Mouse (Mus musculus) forebrain, embryonic 13.5 days (tissue): ENCODE results near the gene Vrk3. TPM values are rescaled to one million over a fixed set of nuclear protein-coding genes. Genes with fewer than 3 reads are reported as not detected.
"Not testable (repeated sequence)": the region's sequence is repeated elsewhere in the genome, so short reads cannot be mapped to it uniquely, and the experiment has no call there.

Experiments
- ATAC-seq: fragments of 200-750 bp; cut with Nextera tagmentation; 2 replicates; pipeline ENCODE4 v1.8.0; 2017
- H3K27ac ChIP-seq: fragments of 300-500 bp; sonication (generic); 2 replicates; pipeline ENCODE4 v1.5.1; 2015; ENCODE audit warnings: inconsistent platforms, mild to moderate bottlenecking, moderate library complexity
- H3K27me3 ChIP-seq: fragments of 300-500 bp; sonication (generic); 2 replicates; pipeline ENCODE4 v1.6.1; 2015; ENCODE audit warnings: mild to moderate bottlenecking, inconsistent platforms
- H3K36me3 ChIP-seq: fragments of 300-500 bp; sonication (generic); 2 replicates; pipeline ENCODE4 v1.6.1; 2015; ENCODE audit warnings: mild to moderate bottlenecking, inconsistent platforms; ENCODE audit not compliant: poor library complexity, severe bottlenecking
- H3K4me1 ChIP-seq: fragments of 300-500 bp; sonication (generic); 2 replicates; pipeline ENCODE4 v1.6.1; 2015; ENCODE audit warnings: inconsistent platforms
- H3K4me2 ChIP-seq: fragments of 300-500 bp; sonication (generic); 2 replicates; pipeline ENCODE4 v1.6.1; 2015; ENCODE audit warnings: inconsistent platforms, mild to moderate bottlenecking, moderate library complexity
- H3K4me3 ChIP-seq: fragments of 300-500 bp; sonication (generic); 2 replicates; pipeline ENCODE4 v1.5.1; 2015; ENCODE audit warnings: mild to moderate bottlenecking, inconsistent platforms
- H3K9ac ChIP-seq: fragments of 300-500 bp; sonication (generic); 2 replicates; pipeline ENCODE4 v1.6.1; 2015; ENCODE audit warnings: mild to moderate bottlenecking, inconsistent platforms
- H3K9me3 ChIP-seq: fragments of 300-500 bp; sonication (generic); replicated peaks from 2 replicates; pipeline ENCODE4 v1.6.1; 2016; ENCODE audit warnings: inconsistent platforms
- WGBS: fragments of 180-500 bp; shearing (Covaris S2); methylation state at CpG from one replicate; pipeline ENCODE4 v1.1.7; 2015; 5-methylcytosine and 5-hydroxymethylcytosine counted together
- polyA plus RNA-seq: library from polyadenylated mRNA; unstranded; fragments of >200 nt; fragmentation: Nextera tagmentation; extraction: Ambion mirVana; gene quantifications from 2 replicates; pipeline ENCODE4 v1.2.1, GENCODE M21; 2015

Vrk3 gene
- polyA plus RNA-seq, 1 experiment from 2014 or later: 38.7 TPM

GRCm38 (mm10) chr7:44726343-44726742 is 21.9 kb upstream of the Vrk3 start:
- H3K9ac ChIP-seq: no peak overlapping the region
- H3K4me3 ChIP-seq: no peak overlapping the region
- ATAC-seq: no peak

GRCm38 (mm10) chr7:44727151-44727550 is 21.1 kb upstream of the Vrk3 start:
- Histone ChIP-seq H3K4me3 (no peak overlapping the region), H3K27ac (no peak overlapping the region), H3K4me2 (no peak overlapping the region), H3K9me3 (no peaks in the 10 kb centered on the region), H3K9ac (no peak overlapping the region), H3K36me3 (no peaks in the 10 kb centered on the region), H3K4me1 (0 out of 2 replicates have a peak, but pooled peaks cover 4% of the 10 kb centered on the region), H3K27me3 (peaks cover 2% of the 10 kb centered on the region; the same call in 1 of the 2 replicates)
- no peak for ATAC-seq
- 66% methylated on average over 5 of the region's 5 CpGs for WGBS

More at GRCm38 (mm10) chr7:44726343-44726742, 21.9 kb upstream of the Vrk3 start:
- Histone ChIP-seq H3K36me3 (no peaks in the 10 kb centered on the region), H3K27ac (no peak overlapping the region), H3K9me3 (no peaks in the 10 kb centered on the region), H3K27me3 (peaks cover 3% of the 10 kb centered on the region; the same call in 1 of the 2 replicates), H3K4me1 (0 out of 2 replicates have a peak, but pooled peaks cover 4% of the 10 kb centered on the region), H3K4me2 (no peak overlapping the region)
- 73% methylated on average over 6 of the region's 6 CpGs for WGBS

GRCm38 (mm10) chr7:44728082-44728975 is 19.9 kb upstream of the Vrk3 start:
- H3K36me3 ChIP-seq: peaks cover 9% of the 10 kb centered on the region; the same call in 1 of the 2 replicates
- H3K4me2 ChIP-seq: no peak overlapping the region
- no peak overlapping the region for H3K27ac ChIP-seq
- no peaks in the 10 kb centered on the region; the same call in 1 of the 2 replicates for H3K27me3 ChIP-seq
- no peaks in the 10 kb centered on the region for H3K4me1 ChIP-seq
- H3K4me3 ChIP-seq: no peak overlapping the region
- H3K9me3 ChIP-seq: no peaks in the 10 kb centered on the region
- H3K9ac ChIP-seq: no peak overlapping the region
- no peak for ATAC-seq
- WGBS: 88% methylated on average over 11 of the region's 11 CpGs

- no peaks in the 10 kb centered on the region for H3K4me1 ChIP-seq
- no peak overlapping the region for H3K4me3 ChIP-seq
- 93% methylated on average over 9 of the region's 9 CpGs for WGBS
- no peaks in the 10 kb centered on the region for H3K9me3 ChIP-seq
- H3K36me3 ChIP-seq: peaks cover 31% of the 10 kb centered on the region
- H3K9ac ChIP-seq: no peak overlapping the region
- no peak for ATAC-seq
- no peak overlapping the region for H3K4me2 ChIP-seq
- no peak overlapping the region for H3K27ac ChIP-seq
- no peaks in the 10 kb centered on the region for H3K27me3 ChIP-seq
Observed at GRCm38 (mm10) chr7:44733723-44734122, 14.5 kb upstream of the Vrk3 start.

- Histone ChIP-seq H3K4me2 (no peak overlapping the region), H3K9me3 (no peaks in the 10 kb centered on the region), H3K27me3 (no peaks in the 10 kb centered on the region), H3K4me3 (no peak overlapping the region), H3K9ac (no peak overlapping the region), H3K27ac (no peak overlapping the region), H3K4me1 (peaks cover 12% of the 10 kb centered on the region), H3K36me3 (0 out of 2 replicates have a peak, but pooled peaks cover 6% of the 10 kb centered on the region)
- 87% methylated on average over 8 of the region's 8 CpGs for WGBS
- no peak for ATAC-seq
Observed at GRCm38 (mm10) chr7:44741361-44741760, 6.9 kb upstream of the Vrk3 start.

GRCm38 (mm10) chr7:44744270-44744669 is 3.9 kb upstream of the Vrk3 start:
- ATAC-seq: no peak
- H3K27ac ChIP-seq: no peak overlapping the region
- H3K27me3 ChIP-seq: no peaks in the 10 kb centered on the region
- peak overlapping the region; percentile 66; the same call in 1 of the 2 replicates for H3K9ac ChIP-seq
- peak overlapping the region; percentile 75 for H3K4me2 ChIP-seq
- 22% methylated on average over 9 of the region's 9 CpGs for WGBS
- no peaks in the 10 kb centered on the region for H3K36me3 ChIP-seq
- peaks cover 28% of the 10 kb centered on the region for H3K4me1 ChIP-seq
- H3K4me3 ChIP-seq: peak overlapping the region; percentile 47
- no peaks in the 10 kb centered on the region for H3K9me3 ChIP-seq

DNA sequence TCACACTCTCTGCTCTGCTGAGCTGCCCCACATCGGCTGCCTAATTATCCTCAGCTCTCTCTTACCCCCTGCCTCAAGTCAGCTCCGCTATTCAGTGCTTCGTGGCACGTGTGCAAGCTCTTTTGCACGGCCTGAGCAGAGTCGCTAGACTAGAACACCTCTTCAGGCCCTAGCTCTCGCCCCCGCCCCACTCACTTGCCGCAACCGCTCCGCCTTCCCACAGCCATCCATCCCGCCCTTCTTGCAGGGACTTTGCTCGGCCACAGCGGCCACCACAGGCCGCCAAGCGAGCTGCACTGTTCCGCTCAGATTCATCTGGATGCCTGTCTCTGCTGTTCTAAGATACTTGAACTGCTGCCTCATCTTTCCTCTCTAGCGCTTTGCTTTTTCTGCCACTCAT is 3.1 kb upstream of the Vrk3 start:
- H3K9ac ChIP-seq: peak overlapping the region; percentile 66
- H3K4me2 ChIP-seq: peak overlapping the region; percentile 75
- WGBS: under 1% methylated on average over 18 of the region's 18 CpGs
- H3K36me3 ChIP-seq: no peaks in the 10 kb centered on the region
- H3K9me3 ChIP-seq: no peaks in the 10 kb centered on the region
- peaks cover 30% of the 10 kb centered on the region for H3K4me1 ChIP-seq
- H3K4me3 ChIP-seq: peak overlapping the region; percentile 47
- peak; percentile 72 for ATAC-seq
- no peaks in the 10 kb centered on the region for H3K27me3 ChIP-seq
- H3K27ac ChIP-seq: peak overlapping the region; percentile 68

GRCm38 (mm10) chr7:44747115-44747514 is 1.1 kb upstream of the Vrk3 start:
- Histone ChIP-seq H3K27me3 (no peaks in the 10 kb centered on the region), H3K4me3 (no peak overlapping the region), H3K9ac (no peak overlapping the region), H3K27ac (no peak overlapping the region), H3K36me3 (peaks cover 2% of the 10 kb centered on the region), H3K4me2 (peak overlapping the region; percentile 75), H3K4me1 (peaks cover 30% of the 10 kb centered on the region), H3K9me3 (no peaks in the 10 kb centered on the region)
- no peak for ATAC-seq
- WGBS: 65% methylated on average over 4 of the region's 4 CpGs

DNA sequence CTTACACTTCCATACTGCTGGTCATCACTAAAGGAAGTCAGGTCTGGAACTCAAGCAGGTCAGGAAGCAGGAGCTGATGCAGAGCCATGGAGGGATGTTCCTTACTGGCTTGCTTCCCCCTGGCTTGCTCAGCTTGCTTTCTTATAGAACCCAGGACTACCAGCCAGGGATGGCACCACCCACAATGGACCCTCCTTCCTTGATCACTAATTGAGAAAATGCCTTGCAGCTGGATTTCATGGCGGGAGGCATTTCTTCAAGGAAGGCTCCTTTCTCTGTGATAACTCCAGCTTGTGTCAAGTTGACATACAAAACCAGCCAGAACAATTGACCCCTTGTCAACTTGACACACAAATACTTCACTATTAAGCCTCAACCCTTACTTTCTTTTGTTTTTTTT is 2.7 kb downstream of the Vrk3 start, which contains the start of gene Zfp473:
Gene Zfp473 (minus strand): TSS at position 101 of the 400 bp plus-strand sequence.
- not testable (repeated sequence) for ATAC-seq, H3K4me2 ChIP-seq, H3K27me3 ChIP-seq, H3K4me3 ChIP-seq, H3K27ac ChIP-seq, H3K9ac ChIP-seq, H3K9me3 ChIP-seq
- WGBS: 71% methylated on average over 1 of the region's 1 CpGs
- peaks cover 18% of the 10 kb centered on the region for H3K4me1 ChIP-seq
- H3K36me3 ChIP-seq: peaks cover 40% of the 10 kb centered on the region

DNA sequence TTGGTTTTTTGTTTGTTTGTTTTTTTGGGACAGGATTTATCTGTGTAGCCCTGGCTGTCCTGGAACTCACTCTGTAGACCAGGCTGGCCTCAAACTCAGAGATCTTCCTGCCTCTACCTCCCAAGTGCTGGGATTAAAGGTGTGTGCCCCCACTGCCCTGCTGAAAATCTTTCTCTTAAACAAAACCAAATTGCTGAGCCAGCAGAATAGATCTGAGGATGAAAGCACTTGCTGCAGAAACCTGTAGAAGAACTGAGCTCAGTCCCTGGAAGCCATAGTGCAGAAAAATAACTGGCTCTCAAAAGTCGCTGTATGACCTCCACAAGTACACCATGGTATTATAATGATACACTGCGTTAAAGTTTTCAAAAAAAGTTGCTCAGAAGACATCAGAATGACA is 9.0 kb downstream of the Vrk3 start:
- ATAC-seq: no peak
- Histone ChIP-seq H3K36me3 (peaks cover 96% of the 10 kb centered on the region), H3K4me1 (no peaks in the 10 kb centered on the region), H3K4me3 (no peak overlapping the region), H3K27ac (no peak overlapping the region), H3K9me3 (no peaks in the 10 kb centered on the region), H3K27me3 (no peaks in the 10 kb centered on the region), H3K4me2 (no peak overlapping the region), H3K9ac (no peak overlapping the region)
- 91% methylated on average over 2 of the region's 2 CpGs for WGBS

DNA sequence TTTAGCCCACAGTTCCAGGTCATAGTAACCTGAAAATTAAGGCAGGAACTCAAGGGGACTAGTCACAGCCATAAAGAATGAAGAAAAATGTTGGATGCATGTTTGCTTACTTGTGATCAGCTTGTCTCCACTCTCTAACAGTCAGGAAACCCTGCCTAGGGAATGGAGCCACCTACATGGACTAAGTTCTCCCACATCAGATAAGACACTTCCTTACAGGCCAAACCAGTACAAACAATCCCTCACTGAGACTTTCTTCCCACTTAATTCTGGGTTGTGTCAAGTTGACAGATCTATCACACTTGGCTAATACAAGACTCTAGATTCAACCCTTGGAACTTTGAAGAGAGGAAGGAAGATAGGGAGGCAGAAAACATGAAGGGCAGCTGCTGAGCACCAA is 12.2 kb downstream of the Vrk3 start:
- Histone ChIP-seq H3K4me3 (no peak overlapping the region), H3K4me2 (no peak overlapping the region), H3K9ac (no peak overlapping the region), H3K27me3 (no peaks in the 10 kb centered on the region), H3K27ac (no peak overlapping the region), H3K9me3 (no peaks in the 10 kb centered on the region), H3K36me3 (peaks cover 89% of the 10 kb centered on the region), H3K4me1 (no peaks in the 10 kb centered on the region)
- ATAC-seq: no peak

DNA sequence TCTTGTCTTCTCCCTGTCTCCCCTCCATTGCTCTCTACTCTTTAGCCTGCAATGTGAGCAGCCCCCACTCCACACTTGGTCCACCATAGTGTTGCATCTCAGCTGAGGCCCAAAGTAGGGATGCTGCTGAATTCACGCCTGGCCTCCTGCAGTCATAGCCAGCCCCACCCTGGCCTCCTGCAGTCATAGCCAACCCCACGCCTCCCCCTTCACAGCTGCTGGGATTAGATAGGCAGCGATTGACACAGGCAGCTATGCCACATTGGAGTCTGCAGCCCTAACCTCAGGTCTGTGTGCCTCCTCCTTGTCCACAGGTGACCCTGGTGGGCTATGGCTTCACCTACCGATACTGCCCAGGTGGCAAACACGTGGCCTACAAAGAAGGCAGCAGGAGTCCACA is 19.9 kb downstream of the Vrk3 start:
- Histone ChIP-seq H3K4me1 (no peaks in the 10 kb centered on the region), H3K4me2 (no peak overlapping the region), H3K36me3 (peaks cover 88% of the 10 kb centered on the region), H3K9me3 (no peaks in the 10 kb centered on the region), H3K27ac (no peak overlapping the region), H3K27me3 (no peaks in the 10 kb centered on the region), H3K4me3 (no peak overlapping the region), H3K9ac (no peak overlapping the region)
- no peak for ATAC-seq
- 89% methylated on average over 5 of the region's 5 CpGs for WGBS
